Mouse (Mus musculus) hindbrain, embryonic 11.5 days (tissue): ENCODE data around the gene Mrpl44. TPM values are rescaled to one million over a fixed set of nuclear protein-coding genes. Genes with fewer than 3 reads are reported as not detected.

Experiments
- ATAC-seq: fragments of 200-750 bp; cut with Nextera tagmentation; 2 replicates; pipeline ENCODE4 v1.8.0; 2017; ENCODE audit warnings: mild to moderate bottlenecking, moderate TSS enrichment, moderate library complexity; ENCODE audit not compliant: low FRiP score
- DNase-seq: peaks from one replicate; pipeline ENCODE4 v3.0.0-alpha.2; 2015; ENCODE audit warnings: low spot score
- H3K27ac ChIP-seq: fragments of 300-500 bp; sonication (generic); 2 replicates; pipeline ENCODE4 v1.5.1; 2014; ENCODE audit warnings: mild to moderate bottlenecking, low read depth, low read length
- H3K27me3 ChIP-seq: fragments of 300-500 bp; sonication (generic); 2 replicates; pipeline ENCODE4 v1.6.1; 2014; ENCODE audit warnings: mild to moderate bottlenecking, low read length, moderate library complexity, mixed read lengths; ENCODE audit not compliant: control insufficient read depth, insufficient read depth
- H3K36me3 ChIP-seq: fragments of 300-500 bp; sonication (generic); 2 replicates; pipeline ENCODE4 v1.6.1; 2014; ENCODE audit warnings: mild to moderate bottlenecking, low read length, moderate library complexity, mixed read lengths; ENCODE audit not compliant: control insufficient read depth, insufficient read depth
- H3K4me1 ChIP-seq: fragments of 300-500 bp; sonication (generic); replicated peaks from 2 replicates; pipeline ENCODE4 v1.6.1; 2014; ENCODE audit warnings: low read length, mixed read lengths; ENCODE audit not compliant: control insufficient read depth, insufficient read depth
- H3K4me2 ChIP-seq: fragments of 300-500 bp; sonication (generic); replicated peaks from 2 replicates; pipeline ENCODE4 v1.6.1; 2014; ENCODE audit warnings: mild to moderate bottlenecking, low read depth, low read length
- H3K4me3 ChIP-seq: fragments of 300-500 bp; sonication (generic); 2 replicates; pipeline ENCODE4 v1.5.1; 2014; ENCODE audit warnings: low read depth, low read length
- H3K9ac ChIP-seq: fragments of 300-500 bp; sonication (generic); 2 replicates; pipeline ENCODE4 v1.6.1; 2014; ENCODE audit warnings: low read depth, low read length
- H3K9me3 ChIP-seq: fragments of 300-500 bp; sonication (generic); 2 replicates; pipeline ENCODE4 v1.6.1; 2016; ENCODE audit warnings: low read length; ENCODE audit not compliant: control insufficient read depth
- WGBS: fragments of 180-500 bp; shearing (Covaris S2); extraction: QIAGEN DNeasy Blood & Tissue Kit; methylation state at CpG from one replicate; pipeline ENCODE4 v1.1.7; 2014; 5-methylcytosine and 5-hydroxymethylcytosine counted together
- polyA plus RNA-seq: library from polyadenylated mRNA; unstranded; fragments of >200 nt; fragmentation: Nextera tagmentation; extraction: Ambion mirVana; gene quantifications from 2 replicates; pipeline ENCODE4 v1.2.1, GENCODE M21; 2014

Gene Mrpl44
- polyA plus RNA-seq, 1 experiment from 2014 or later = 53.1 TPM

DNA sequence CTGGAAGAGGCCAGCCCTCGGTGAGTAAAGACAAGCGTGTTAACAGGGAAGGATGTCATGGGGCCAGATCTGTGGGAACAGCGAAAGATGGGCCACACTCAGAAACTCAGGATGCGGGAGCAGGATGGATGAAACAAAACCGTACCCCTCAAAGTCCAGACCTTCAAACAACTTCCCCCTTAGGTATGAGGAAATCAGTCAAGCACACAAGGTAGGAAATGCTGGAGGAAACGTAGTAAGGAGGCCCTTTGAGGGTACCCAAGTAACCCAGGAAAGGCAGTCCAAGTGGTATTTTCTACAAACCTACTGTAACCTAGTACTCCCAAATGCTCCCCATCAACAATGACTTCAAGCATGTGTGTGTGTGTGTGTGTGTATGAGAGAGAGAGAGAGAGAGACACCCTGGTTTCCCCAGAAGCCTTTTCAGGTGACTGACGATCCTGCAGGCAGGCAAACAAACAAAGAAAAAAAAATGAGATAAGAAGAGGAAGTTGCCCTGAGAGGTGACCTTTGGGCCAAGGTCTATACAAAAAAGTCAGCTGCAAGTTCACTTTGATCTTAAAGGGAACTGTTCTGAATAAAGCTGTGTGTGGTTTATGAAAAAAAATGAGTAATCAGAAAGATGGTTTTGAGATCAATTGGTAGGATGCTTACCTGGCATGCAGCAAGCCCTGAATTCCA, 23.7 kb upstream of the Mrpl44 start:
- 90% methylated on average over 7 of the region's 7 CpGs for WGBS
- ATAC-seq = no peak

DNA sequence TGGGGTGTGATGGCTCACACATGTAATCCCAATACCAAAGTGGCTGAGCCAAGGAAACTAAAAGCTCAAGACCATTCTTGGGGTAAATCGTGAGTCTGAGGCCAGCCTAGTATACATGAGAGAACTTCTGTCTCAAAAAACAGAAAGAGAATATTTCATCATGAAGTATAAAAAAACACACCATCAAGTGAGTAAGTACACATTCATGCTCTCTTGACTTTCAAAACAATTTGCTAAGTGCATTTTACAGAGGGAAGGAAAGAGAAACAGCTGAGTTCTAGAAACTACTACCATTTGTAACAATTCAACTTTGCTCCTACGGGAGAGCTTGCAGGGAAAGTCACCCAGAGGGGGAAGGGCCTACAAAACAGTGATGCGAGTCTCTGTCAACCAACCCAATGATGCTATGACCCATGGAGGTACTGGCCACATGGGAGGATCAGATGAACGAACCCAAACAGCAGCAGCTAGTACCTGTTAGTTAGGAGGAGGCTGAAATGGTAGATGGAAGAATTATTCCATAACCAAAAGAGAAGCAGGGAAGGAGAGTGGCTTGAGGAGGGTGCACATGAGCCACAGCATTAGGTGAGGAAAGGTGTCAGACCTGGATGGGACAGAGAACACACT, 23.0 kb upstream of the Mrpl44 start:
- no peak overlapping the region for H3K4me3 ChIP-seq
- WGBS = 80% methylated on average over 4 of the region's 4 CpGs
- no peaks in the 10 kb centered on the region for H3K36me3 ChIP-seq
- no peaks in the 10 kb centered on the region for H3K27me3 ChIP-seq
- DNase-seq (no peak), ATAC-seq (no peak)
- H3K4me1 ChIP-seq = no peaks in the 10 kb centered on the region
- no peak overlapping the region for H3K9ac ChIP-seq
- H3K9me3 ChIP-seq = no peaks in the 10 kb centered on the region
- H3K27ac ChIP-seq = no peak overlapping the region
- no peak overlapping the region for H3K4me2 ChIP-seq

More for the DNA sequence above, 23.7 kb upstream of the Mrpl44 start:
- Histone ChIP-seq H3K36me3 (no peaks in the 10 kb centered on the region), H3K27ac (no peak overlapping the region), H3K4me3 (no peak overlapping the region), H3K9ac (no peak overlapping the region), H3K4me1 (no peaks in the 10 kb centered on the region), H3K4me2 (no peak overlapping the region), H3K27me3 (no peaks in the 10 kb centered on the region), H3K9me3 (no peaks in the 10 kb centered on the region)
- DNase-seq = no peak

DNA sequence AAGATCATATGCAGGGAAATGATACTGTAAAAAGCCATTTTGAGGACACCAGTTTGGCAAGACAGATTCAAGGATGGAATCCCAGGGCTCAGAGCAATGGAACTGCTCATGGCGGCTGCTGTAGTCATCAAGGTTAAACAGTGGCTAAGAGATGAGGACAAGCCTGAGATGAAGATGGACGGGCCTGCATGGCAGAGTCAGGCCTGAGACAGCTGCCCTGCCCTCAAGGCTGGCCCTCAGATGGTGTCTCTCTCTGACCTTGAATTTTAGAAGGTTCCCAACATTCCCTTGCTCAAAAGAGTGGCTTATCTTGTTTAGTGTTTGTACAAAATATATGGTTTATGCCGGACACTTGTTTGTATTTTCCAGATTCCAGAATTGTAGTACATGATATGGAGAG, 22.4 kb upstream of the Mrpl44 start:
- Histone ChIP-seq H3K27me3 (no peaks in the 10 kb centered on the region), H3K4me2 (no peak overlapping the region), H3K4me1 (no peaks in the 10 kb centered on the region), H3K27ac (no peak overlapping the region), H3K9me3 (no peaks in the 10 kb centered on the region), H3K4me3 (no peak overlapping the region), H3K9ac (no peak overlapping the region), H3K36me3 (no peaks in the 10 kb centered on the region)
- no peak for DNase-seq
- ATAC-seq = no peak
- WGBS = 85% methylated on average over 3 of the region's 3 CpGs

DNA sequence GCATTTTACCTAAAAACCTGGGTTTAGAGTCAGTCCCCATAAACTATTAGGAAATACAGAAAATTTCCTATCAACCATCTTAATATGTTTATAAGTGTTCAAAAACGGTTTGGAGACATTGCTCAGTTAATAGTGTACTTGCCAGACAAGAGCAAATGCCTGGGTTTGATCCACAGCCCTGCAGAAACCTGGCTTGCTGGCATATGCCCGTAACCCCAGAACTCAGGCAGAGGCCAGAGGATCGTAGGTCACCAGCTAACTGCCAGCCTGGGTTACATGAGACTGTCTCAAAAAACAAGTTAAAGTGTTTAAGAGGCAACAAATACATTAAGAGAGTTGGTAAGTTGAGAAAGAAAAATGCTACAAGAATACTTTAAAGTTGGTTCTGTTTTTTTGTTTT, 20.9 kb upstream of the Mrpl44 start:
- no peaks in the 10 kb centered on the region for H3K9me3 ChIP-seq
- H3K4me2 ChIP-seq = no peak overlapping the region
- no peaks in the 10 kb centered on the region for H3K27me3 ChIP-seq
- DNase-seq (no peak), ATAC-seq (no peak)
- no peak overlapping the region for H3K27ac ChIP-seq
- 86% methylated on average over 3 of the region's 3 CpGs for WGBS
- H3K4me3 ChIP-seq = no peak overlapping the region
- H3K4me1 ChIP-seq = no peaks in the 10 kb centered on the region
- no peak overlapping the region for H3K9ac ChIP-seq
- H3K36me3 ChIP-seq = no peaks in the 10 kb centered on the region

DNA sequence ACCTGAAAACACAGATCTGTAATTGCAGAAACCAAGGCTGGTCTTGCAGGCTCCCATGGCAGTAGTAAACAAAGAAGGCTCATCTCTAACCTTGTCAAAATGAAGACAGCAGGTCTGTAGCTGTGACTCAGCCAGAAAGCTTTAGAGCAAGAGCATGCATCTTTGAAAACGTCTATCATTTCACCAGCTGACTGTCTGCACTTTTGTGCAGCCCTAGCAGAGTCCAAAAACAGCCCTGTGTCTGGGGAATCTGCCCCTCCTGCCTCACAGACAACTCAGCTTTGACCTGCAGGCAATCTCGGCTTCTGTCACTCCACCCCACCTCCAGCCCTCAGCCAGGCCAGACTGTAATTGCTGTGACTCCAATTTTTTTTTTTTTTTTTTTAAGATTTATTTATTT, 20.4 kb upstream of the Mrpl44 start:
- H3K4me2 ChIP-seq = no peak overlapping the region
- 77% methylated on average over 2 of the region's 2 CpGs for WGBS
- no peaks in the 10 kb centered on the region for H3K27me3 ChIP-seq
- H3K4me1 ChIP-seq = no peaks in the 10 kb centered on the region
- H3K9ac ChIP-seq = no peak overlapping the region
- no peak overlapping the region for H3K27ac ChIP-seq
- H3K36me3 ChIP-seq = no peaks in the 10 kb centered on the region
- no peak for ATAC-seq
- DNase-seq = no peak
- no peaks in the 10 kb centered on the region for H3K9me3 ChIP-seq
- no peak overlapping the region for H3K4me3 ChIP-seq

DNA sequence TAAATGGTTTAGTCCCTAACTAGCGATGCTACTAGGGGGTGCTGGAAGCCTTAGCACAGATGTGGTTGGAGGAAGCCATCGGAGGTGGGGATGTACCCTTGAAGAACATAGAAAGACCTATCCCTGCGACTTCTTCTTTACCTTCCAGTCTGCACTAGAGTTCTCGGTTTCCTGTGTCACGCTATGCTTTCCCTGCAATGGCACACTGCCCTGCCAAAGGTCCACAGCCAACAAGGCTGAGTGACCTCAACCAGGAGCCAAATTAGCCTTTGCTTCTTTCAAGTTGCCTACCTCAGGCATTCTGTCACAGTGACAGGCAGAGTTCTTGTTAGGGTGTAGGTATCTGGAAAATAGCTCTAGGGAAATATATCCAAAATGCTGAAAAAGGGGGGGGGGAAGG, 19.4 kb upstream of the Mrpl44 start:
- DNase-seq (no peak), ATAC-seq (no peak)
- Histone ChIP-seq H3K9me3 (no peaks in the 10 kb centered on the region), H3K4me3 (no peak overlapping the region), H3K27ac (no peak overlapping the region), H3K4me2 (no peak overlapping the region), H3K27me3 (no peaks in the 10 kb centered on the region), H3K36me3 (no peaks in the 10 kb centered on the region), H3K9ac (no peak overlapping the region), H3K4me1 (peaks cover 3% of the 10 kb centered on the region; the same call in 1 of the 2 replicates)
- WGBS = 89% methylated on average over 5 of the region's 5 CpGs

DNA sequence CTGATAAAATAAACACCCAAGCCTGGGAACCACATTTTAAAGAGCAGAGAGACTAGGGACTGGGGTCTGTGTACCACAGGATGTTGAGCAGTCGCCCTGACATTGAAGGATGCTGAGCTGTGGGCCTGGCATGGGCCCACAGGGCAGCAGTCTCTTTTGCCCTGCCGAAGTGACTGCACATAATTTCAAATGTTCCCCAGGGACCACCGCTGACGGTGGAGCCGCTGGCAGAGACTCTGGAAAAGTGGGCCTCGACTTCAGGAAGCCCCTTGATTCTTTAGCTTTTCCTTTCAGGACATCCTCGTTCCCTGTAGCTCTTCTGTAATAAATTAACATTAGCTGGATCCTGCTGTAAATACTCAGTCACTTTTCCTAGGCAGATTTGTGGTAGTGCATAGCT, 18.7 kb upstream of the Mrpl44 start:
- no peaks in the 10 kb centered on the region for H3K9me3 ChIP-seq
- DNase-seq (no peak), ATAC-seq (no peak)
- no peaks in the 10 kb centered on the region for H3K27me3 ChIP-seq
- H3K4me3 ChIP-seq = no peak overlapping the region
- H3K4me2 ChIP-seq = no peak overlapping the region
- H3K9ac ChIP-seq = no peak overlapping the region
- H3K4me1 ChIP-seq = peaks cover 3% of the 10 kb centered on the region; the same call in 1 of the 2 replicates
- H3K36me3 ChIP-seq = no peaks in the 10 kb centered on the region
- WGBS = 57% methylated on average over 7 of the region's 7 CpGs
- no peak overlapping the region for H3K27ac ChIP-seq

DNA sequence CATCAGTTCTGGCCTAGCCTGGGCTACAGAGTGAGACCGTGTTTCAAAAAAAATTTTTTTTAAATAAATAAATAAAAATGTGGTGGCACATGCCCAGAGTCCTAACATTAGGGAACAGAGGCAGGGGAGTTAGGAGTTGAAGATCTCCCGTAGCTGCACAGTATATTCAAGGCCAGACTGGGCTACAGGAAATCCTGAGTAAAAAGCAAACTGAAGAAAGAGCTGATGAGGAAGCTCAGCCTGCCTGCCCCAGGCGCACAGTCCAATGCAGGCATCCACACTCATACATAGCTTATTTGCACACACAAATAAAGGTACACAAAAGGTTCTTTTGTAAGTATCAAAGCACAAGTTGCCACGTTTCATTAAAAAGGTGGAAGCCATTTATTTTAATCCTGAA, 18.2 kb upstream of the Mrpl44 start:
- no peaks in the 10 kb centered on the region for H3K27me3 ChIP-seq
- H3K4me2 ChIP-seq = no peak overlapping the region
- H3K27ac ChIP-seq = no peak overlapping the region
- H3K9ac ChIP-seq = no peak overlapping the region
- WGBS = 77% methylated on average over 4 of the region's 4 CpGs
- ATAC-seq = no peak
- no peaks in the 10 kb centered on the region for H3K9me3 ChIP-seq
- no peak overlapping the region for H3K4me3 ChIP-seq
- no peak for DNase-seq
- H3K36me3 ChIP-seq = no peaks in the 10 kb centered on the region
- peaks cover 3% of the 10 kb centered on the region; the same call in 1 of the 2 replicates for H3K4me1 ChIP-seq

DNA sequence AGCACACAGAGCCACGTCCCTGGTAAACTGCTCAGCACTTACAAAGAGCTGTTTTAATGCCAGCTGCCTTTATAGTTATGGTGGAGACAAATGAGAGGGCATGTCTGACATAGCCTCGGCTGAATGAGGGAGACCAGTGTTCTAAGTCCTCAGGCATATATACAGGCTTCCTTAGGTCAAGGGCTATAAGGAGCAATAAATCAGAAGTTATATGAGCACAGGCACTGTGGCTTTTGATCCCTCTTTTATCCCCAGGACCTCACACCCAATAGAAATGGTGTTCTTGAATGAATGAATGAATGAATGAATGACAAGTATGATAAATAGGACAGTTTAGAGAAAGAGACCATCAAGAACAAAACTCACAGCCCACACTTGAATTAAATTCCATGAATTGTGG, 16.8 kb upstream of the Mrpl44 start:
- no peaks in the 10 kb centered on the region for H3K9me3 ChIP-seq
- 49% methylated on average over 2 of the region's 2 CpGs for WGBS
- H3K4me3 ChIP-seq = no peak overlapping the region
- H3K4me2 ChIP-seq = no peak overlapping the region
- no peak overlapping the region for H3K9ac ChIP-seq
- H3K36me3 ChIP-seq = no peaks in the 10 kb centered on the region
- H3K4me1 ChIP-seq = peaks cover 3% of the 10 kb centered on the region; the same call in 1 of the 2 replicates
- DNase-seq (no peak), ATAC-seq (no peak)
- no peak overlapping the region for H3K27ac ChIP-seq
- H3K27me3 ChIP-seq = no peaks in the 10 kb centered on the region
